In the genomic region with DNA sequence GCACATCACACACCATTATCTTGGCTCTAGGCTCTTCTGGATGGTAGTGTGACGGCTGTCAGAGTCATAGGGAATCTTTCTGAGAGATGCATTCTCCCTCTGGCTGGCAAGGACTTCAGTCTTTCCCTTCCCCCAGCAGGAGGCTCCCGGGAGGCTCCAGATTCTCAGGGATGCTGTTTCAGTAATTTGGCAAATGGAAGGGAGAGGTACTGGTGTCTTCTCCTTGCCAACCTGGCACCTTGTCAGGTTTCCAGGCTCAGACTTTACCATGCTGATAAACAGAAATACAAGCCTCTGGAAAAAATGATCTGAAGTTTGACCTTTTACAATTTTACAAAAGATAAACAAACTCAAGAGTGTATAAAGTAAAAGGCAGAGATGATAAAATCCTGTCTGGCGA, we compare ENCODE assay signal across 12 mouse cellular contexts. TPM values are rescaled to one million over a fixed set of nuclear protein-coding genes. Genes with fewer than 3 reads are reported as not detected.
DNase-seq lines count a peak whose midpoint lies in the region; TF ChIP-seq lines count a peak whose summit lies in the region.
"Had no signal": no experiment of that assay in that cellular context is flagged by ENCODE, and none has a peak within 500 bp of the region (broad histone marks: within the 10 kb centered on the region; RNA-seq: fewer than 3 reads in every experiment).

No protein-coding gene starts in this region.

- 14% methylated on average over 3 of the region's 3 CpGs for WGBS in cerebellum, adult 2 months
- WGBS in midbrain, embryonic 10.5 days, result 85% methylated on average over 3 of the region's 3 CpGs

- peaks cover 13% of the 10 kb centered on the region for H3K4me1 ChIP-seq in cerebellum, adult 2 months (ENCODE audit: control insufficient read depth, insufficient read depth, low read length)
- H3K4me1 ChIP-seq in midbrain, embryonic 10.5 days, result peaks cover 11% of the 10 kb centered on the region

- no peaks in the 10 kb centered on the region for H3K36me3 ChIP-seq in midbrain, embryonic 10.5 days
- H3K36me3 ChIP-seq: forebrain, embryonic 15.5 days; midbrain, embryonic 13.5 days had no signal

- no peak for TF ChIP-seq CTCF in cerebellum, adult 2 months (IDR thresholded peaks at IDR 0.05; ENCODE audit: borderline replicate concordance, insufficient read depth, low read depth, low read length)

- no peak overlapping the region for H3K27ac ChIP-seq in cerebellum, adult 2 months (ENCODE audit: insufficient read depth, low read length)
- H3K27ac ChIP-seq in midbrain, embryonic 10.5 days (replicated peaks), result no peak overlapping the region
- H3K27ac ChIP-seq: forebrain, embryonic 15.5 days; midbrain, embryonic 13.5 days had no signal

- no peaks in the 10 kb centered on the region for H3K9me3 ChIP-seq in midbrain, embryonic 10.5 days (replicated peaks)
- H3K9me3 ChIP-seq: forebrain, embryonic 15.5 days; midbrain, embryonic 13.5 days had no signal

- peak; percentile 31 to 62 for DNase-seq in heart, adult 18-20 months
- no peak for DNase-seq in heart, adult 8-10 months (ENCODE audit: low spot score)
- peak; percentile 33 for DNase-seq in NIH3T3 (ENCODE audit: low read depth)
- DNase-seq in cerebellum, adult 2 months, result peak; percentile 60 to 76
- peak; percentile 43 for DNase-seq in gastrocnemius, postnatal 25 days
- no peak for DNase-seq in midbrain, embryonic 10.5 days (ENCODE audit: low spot score)
- DNase-seq in thymus, postnatal 10 days (ENCODE audit: low spot score in 2 of 2), result no peak
- no peak for DNase-seq in adipocyte (ENCODE audit: low spot score)
- DNase-seq: kidney, postnatal 25 days; liver had no signal

- no peak overlapping the region for H3K4me3 ChIP-seq in cerebellum, adult 2 months (replicated peaks; ENCODE audit: insufficient read depth, low read depth, low read length)
- no peak overlapping the region for H3K4me3 ChIP-seq in midbrain, embryonic 10.5 days
- H3K4me3 ChIP-seq: forebrain, embryonic 15.5 days; midbrain, embryonic 13.5 days had no signal

- no peak for TF ChIP-seq POLR2A in cerebellum, adult 2 months (IDR thresholded peaks at IDR 0.05; ENCODE audit: borderline replicate concordance, insufficient read depth, low read length)

- H3K27me3 ChIP-seq in cerebellum, adult 2 months (ENCODE audit: control insufficient read depth, insufficient read depth, low read length), result no peaks in the 10 kb centered on the region
- H3K27me3 ChIP-seq in midbrain, embryonic 10.5 days (ENCODE audit: low read depth, poor library complexity, severe bottlenecking), result no peaks in the 10 kb centered on the region
- H3K27me3 ChIP-seq: forebrain, embryonic 15.5 days; midbrain, embryonic 13.5 days had no signal

RNA-seq across cellular contexts. Expression of a gene that starts 26.9 kb away (rescaled TPM):
- total RNA-seq in heart, adult 18-20 months (2021), result 10 to 100 TPM; 33.9 to 36.7 TPM
- 10 to 100 TPM; 11.5 to 23.7 (median 13.9) TPM for total RNA-seq in heart, adult 8-10 months (2022)
- 9.5 and 9.6 TPM in 2 replicates for polyA plus RNA-seq in cerebellum, adult 2 months (2012; rRNA removed)
- total RNA-seq in gastrocnemius, postnatal 25 days (2021), result 10 to 100 TPM; 21.4 to 53.7 TPM
- 16.3 and 16.5 TPM in 2 replicates for polyA plus RNA-seq in midbrain, embryonic 10.5 days (2016; fragmentation: Nextera tagmentation; extraction: Ambion mirVana)

Comparison
In these comparisons a context has a peak if more than half of its experiments do, and no peak if none do; other contexts are left out.
1. DNase-seq: peak in heart, adult 18-20 months (2 of 2), NIH3T3 (single experiment), cerebellum, adult 2 months (2 of 2) and gastrocnemius, postnatal 25 days (single experiment); none in heart, adult 8-10 months (single experiment), midbrain, embryonic 10.5 days (single experiment), thymus, postnatal 10 days (0 of 2) and adipocyte (single experiment).